Mouse (Mus musculus) CD4-positive, CD25-positive, alpha-beta regulatory T cell, adult 2 months (primary cell): ENCODE measurements around the gene Nhlrc2.

Experiments used
- DNase-seq: peaks from one replicate; pipeline ENCODE4 v3.0.0-alpha.2; 2012; ENCODE audit warnings: low read depth, low spot score

Nhlrc2 gene

DNA sequence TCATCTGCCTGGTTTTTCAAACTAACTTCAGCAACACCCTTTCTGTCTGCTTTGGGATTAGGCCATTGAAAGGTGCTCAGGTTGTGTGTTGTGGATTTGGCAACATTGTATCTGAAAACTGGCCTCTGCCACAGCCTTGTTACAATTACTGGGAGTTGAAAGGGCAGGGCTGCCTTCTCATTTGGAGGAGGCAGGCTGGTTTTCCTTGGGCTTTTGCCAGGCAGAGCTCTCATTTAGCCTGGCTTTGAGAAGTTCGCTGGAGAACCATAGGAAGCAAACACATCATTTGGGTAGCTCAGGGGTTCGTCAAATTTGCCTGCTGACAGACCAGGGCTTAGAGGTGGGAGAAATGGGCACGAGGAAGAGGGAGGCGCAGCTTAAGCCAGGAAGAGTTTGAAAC is 71.5 kb downstream of the Nhlrc2 start:
- no peak for DNase-seq

DNA sequence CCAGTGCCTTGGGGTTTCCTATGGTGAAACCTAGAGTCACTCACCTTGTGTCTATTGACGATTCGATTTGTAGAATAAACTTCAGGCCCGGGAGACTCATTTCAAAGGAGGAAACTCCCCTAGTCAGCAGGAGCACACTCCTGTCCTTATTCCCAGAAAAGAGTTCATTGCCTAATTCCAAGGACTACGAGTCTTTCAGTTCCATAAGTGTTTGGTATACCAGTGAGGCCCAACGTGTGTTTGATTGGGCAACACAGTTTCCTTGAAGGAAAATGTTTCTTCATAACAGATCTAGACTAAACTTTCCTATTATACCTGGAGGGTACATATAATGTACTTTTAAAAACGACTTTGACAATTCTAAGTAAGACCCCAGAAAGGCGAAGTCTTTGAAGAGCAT is 73.8 kb downstream of the Nhlrc2 start:
- DNase-seq: no peak

DNA sequence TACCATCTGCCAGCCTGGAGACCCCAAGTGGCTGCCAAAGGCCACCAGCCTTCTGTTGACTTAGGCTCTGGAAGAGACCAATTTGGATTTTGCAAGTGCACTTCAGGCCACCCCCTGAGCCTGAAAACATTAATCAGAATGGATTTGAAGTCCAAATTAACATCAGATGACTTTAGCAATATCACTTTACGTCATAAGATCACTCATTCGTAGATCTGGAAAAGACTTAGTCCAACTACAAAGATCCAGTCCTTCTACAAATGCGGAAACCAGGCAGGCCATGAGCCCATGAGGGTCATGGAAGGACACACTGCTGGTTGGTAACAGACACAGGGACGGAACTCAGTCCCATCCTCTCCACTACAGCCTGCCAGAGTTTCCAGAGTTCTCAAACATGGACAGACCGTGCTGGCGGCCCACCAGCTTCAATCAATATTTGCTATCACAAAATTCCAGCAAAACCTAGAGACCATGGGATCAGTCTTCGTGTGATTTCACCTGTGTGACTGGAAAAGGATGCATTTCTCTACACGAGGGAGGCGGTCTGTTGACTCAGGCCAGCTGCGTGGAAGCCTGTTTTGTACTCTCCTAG is 79.9 kb downstream of the Nhlrc2 start:
- DNase-seq: no peak

DNA sequence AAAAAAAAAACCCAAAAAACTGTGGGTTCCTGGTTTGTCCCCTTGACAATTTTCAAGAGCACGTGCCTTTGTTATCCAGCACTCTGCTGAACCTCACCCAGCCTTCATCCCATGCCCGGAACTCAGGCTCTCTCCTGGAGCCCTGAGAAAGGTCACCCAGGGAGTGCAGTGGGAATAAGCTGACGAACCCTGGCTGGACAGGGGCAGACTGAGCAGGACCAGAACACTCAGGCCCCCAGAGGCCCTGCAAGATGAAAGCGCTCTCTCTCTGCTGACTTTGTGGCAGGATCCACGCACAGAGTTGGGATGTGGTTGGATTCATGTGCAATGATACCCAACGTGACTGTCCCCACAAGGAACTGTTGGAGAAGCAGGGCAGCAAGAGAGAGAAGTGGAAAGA is 81.6 kb downstream of the Nhlrc2 start:
- DNase-seq: no peak

DNA sequence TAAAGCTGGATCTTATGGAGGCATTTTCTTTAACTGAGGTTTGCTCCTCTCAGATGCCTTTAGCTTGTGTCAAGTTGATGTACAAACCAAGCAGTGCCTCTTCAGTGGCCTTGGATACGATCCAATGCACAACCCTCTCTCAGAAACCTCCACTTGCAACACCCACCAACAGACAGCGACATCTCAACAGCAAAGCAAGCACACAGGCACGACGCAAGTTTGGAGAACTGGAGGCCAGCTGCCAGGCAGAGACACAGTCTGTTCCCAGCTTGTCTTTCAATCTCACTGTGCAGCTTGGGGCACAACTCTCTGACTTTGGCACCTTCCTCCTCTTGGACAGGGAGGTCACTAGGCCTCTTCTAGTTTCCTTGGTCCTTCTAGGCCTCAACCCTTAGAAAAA is 83.0 kb downstream of the Nhlrc2 start:
- no peak for DNase-seq

DNA sequence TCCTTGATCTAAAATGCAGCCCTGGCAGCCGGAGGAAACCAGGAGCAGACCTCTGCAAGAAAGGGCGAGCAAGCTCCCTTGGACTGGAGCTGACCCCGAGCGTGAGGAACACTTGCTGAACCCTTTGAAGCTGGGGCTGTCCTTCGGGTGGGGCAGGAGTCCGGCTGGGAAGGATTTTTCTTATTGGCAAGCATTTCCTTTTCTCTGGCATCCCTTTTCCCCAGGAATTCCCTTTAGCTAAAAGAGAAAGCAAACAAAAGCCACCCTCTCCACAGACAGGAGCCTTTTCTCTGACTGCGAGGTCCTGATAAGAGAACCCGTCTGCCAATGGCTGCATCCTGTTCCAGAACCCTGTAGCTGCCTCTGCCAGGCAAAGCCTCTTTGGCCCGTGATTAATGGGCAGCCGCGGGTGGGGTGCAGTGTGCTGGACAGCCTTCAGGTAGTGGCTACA is 83.4 kb downstream of the Nhlrc2 start:
- DNase-seq: no peak

DNA sequence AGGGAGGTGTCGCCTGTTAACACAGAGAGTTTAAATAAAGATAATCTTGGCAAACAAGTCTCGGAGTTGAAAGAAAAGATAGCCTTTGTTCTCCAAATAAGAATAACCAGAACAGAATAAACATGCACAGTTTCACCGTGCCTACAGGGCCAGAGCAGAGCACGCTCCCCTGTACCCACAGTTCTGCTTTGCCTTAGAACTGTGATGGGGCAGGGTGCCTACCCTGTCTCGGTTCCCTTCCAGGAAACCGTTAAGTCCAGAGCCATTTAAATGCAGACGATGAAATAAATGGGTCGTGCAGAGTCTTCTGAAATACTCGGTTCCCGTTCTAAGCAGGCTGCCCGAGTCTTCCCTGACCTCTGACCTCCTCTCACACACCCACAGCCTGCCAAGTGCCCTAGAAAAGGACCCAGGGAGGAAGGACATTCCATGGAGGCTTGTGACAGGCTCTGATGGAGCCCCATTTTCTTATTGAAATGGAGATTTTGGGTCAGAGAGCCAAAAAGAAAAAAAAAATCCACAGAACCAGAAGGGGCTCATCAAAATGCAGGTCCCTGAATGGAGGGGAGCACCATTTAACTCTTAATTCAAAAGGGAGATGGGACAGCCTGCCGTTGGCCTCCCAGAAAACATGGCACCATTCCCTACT is 89.1 kb downstream of the Nhlrc2 start:
- no peak for DNase-seq

DNA sequence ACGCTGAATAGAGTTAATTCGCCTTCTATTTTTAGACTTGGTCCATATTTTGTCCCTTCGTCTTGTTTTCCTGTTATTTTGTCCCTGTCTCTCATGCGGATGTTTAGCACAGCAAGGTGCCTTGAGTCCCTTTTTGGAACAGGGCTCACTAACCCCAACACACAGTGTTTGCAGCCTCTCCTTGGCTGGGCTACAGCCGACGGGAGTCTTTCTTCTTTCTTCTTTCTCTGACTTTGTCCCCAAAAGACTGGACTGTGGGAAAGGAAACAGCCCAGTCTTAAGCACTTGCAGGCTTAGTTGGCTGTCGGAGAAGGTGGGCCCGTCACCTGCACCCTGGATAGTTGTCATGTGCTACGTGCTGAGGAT is 89.6 kb downstream of the Nhlrc2 start:
- no peak for DNase-seq

DNA sequence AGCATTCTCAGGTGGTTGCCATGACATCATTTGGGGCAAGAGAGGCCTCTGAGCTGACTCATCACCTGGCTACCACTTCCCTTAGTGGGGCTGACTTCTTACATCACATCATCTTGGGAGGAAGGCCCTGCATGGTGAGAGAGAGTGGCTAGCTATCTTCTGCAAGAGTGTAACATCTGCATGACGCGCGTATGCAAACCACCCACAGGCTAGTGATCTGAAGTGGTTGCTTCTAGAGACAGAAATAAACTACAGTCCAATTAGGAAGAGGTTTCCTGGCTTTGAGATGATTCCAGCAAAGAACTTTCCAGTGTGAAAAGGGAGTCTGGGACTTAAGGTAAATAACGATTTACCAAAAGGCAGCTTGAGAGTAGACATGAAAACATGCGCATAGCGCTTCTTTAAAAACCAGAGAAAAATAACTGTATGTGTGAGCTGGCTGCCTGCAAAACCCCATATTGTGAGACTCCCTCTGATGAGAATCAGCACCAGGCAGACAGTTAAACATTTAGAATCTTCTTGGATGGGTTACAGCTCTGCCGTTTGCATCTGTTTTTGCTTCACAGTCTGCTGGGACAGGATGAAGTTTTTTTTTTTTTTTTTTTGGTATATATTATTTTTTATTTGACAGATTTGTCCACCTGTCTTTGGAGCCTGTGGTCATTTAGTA is 99.5 kb downstream of the Nhlrc2 start:
- DNase-seq: no peak

DNA sequence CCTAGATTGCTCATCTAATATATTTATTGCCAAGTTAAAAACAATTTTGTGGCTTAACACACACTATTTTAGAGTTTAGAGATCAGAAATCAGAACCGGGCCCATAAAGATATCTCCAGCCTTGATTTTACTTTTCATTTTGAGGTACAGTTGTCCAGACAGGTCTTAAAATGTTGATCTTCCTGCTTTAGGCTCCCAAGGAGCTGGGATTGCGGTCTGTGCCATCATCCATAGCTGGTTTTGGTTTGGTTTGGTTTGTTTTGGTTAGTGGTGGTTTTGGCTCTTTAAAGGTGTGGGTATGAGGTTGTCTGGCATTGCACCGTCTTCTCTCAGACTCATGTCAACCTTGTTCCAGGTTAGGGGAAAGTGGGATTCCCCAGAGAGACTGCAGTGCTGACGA is 103.2 kb downstream of the Nhlrc2 start:
- DNase-seq: no peak

DNA sequence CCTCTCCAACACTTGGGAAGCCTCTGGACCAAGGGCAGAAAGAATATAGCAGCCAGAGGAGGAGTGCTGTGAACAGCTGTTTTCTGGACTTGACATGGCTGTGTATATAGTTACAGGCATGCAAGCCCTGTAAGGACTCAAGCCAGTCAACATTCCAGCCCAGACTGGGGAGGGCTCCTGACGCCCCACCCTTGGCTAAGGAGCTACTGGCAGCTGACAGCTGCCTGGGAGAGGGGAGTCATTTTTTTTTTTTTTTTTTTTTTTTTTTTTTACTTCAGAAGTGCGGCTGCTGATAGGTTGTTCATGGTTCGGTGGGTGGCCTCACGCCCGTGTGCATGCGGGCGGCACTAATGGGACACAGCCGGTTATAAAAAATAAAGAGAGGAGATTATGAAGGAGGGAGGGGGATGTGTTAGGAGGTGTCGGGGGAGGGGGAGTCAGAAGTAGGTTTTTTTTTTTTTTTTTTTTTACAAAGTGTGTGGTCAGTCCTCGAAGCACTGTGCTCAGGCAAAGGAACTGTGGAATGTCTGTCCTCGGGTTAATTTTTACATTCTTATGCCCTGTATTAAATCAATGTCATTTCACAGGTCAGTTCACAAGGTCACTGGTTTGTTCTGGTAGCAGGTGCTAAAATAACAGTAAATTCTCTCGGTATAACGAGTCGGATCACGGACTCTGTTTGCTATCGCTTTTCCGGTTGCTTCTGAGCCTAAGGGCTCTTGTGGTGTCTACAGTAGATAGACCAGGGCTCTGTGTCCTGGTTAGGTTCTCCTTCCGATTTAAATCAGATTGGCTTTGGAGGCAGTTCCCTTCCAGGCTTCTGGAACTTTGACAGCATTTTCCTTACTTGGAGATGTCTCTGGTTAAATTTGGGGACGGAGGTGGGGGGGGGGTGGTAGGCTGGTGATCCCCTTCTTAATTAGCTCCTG is 104.2 kb downstream of the Nhlrc2 start:
- DNase-seq: no peak
